Mouse (Mus musculus): ENCODE data around the gene Agtrap. TPM values are rescaled to one million over a fixed set of nuclear protein-coding genes. Genes with fewer than 3 reads are reported as not detected.
A peak's percentile ranks its signal among the peaks of the same experiment; 100 is the strongest.
"Not testable (repeated sequence)": the region's sequence is repeated elsewhere in the genome, so short reads cannot be mapped to it uniquely, and the experiment has no call there.

The Agtrap gene
- polyA plus RNA-seq, 1 experiment from 2014 or later: 6.9 TPM

- Histone ChIP-seq H3K9me3 (replicated peaks) (0 out of 2 replicates have a peak, but pooled peaks cover 3% of the 10 kb centered on the region), H3K4me2 (no peak overlapping the region), H3K9ac (no peak overlapping the region), H3K4me1 (peaks cover 57% of the 10 kb centered on the region), H3K4me3 (no peak overlapping the region), H3K36me3 (ENCODE audit: poor library complexity, severe bottlenecking) (peaks cover 7% of the 10 kb centered on the region; the same call in 1 of the 2 replicates), H3K27me3 (no peaks in the 10 kb centered on the region), H3K27ac (peak overlapping the region; percentile 91)
- no peak for ATAC-seq
- WGBS: 75% methylated on average over 9 of the region's 9 CpGs
Observed at GRCm38 (mm10) chr4:148120555-148120954, 32.7 kb upstream of the Agtrap start.

- not testable (repeated sequence) for H3K9me3 ChIP-seq (replicated peaks); H3K27ac ChIP-seq; H3K4me2 ChIP-seq; H3K27me3 ChIP-seq; H3K9ac ChIP-seq; ATAC-seq; H3K36me3 ChIP-seq (ENCODE audit: poor library complexity, severe bottlenecking); H3K4me3 ChIP-seq
- WGBS: 91% methylated on average over 9 of the region's 9 CpGs
- H3K4me1 ChIP-seq: peaks cover 54% of the 10 kb centered on the region
Observed at GRCm38 (mm10) chr4:148119578-148119977, 31.7 kb upstream of the Agtrap start.

- peaks cover 22% of the 10 kb centered on the region for H3K36me3 ChIP-seq (ENCODE audit: poor library complexity, severe bottlenecking)
- ATAC-seq: no peak
Observed at GRCm38 (mm10) chr4:148117392-148117791, 29.6 kb upstream of the Agtrap start.

GRCm38 (mm10) chr4:148116657-148117056, 28.8 kb upstream of the Agtrap start:
- peaks cover 25% of the 10 kb centered on the region for H3K4me1 ChIP-seq
- ATAC-seq: no peak
- no peak overlapping the region for H3K27ac ChIP-seq
- H3K4me3 ChIP-seq: no peak overlapping the region
- peaks cover 22% of the 10 kb centered on the region for H3K36me3 ChIP-seq (ENCODE audit: poor library complexity, severe bottlenecking)
- no peak overlapping the region for H3K9ac ChIP-seq
- no peaks in the 10 kb centered on the region for H3K27me3 ChIP-seq
- no peak overlapping the region for H3K4me2 ChIP-seq
- 0 out of 2 replicates have a peak, but pooled peaks cover 3% of the 10 kb centered on the region for H3K9me3 ChIP-seq (replicated peaks)
- WGBS: 80% methylated on average over 4 of the region's 4 CpGs

More at GRCm38 (mm10) chr4:148117392-148117791, 29.6 kb upstream of the Agtrap start:
- no peak overlapping the region for H3K9ac ChIP-seq
- H3K27ac ChIP-seq: no peak overlapping the region
- H3K4me1 ChIP-seq: peaks cover 32% of the 10 kb centered on the region
- H3K4me2 ChIP-seq: no peak overlapping the region
- no peak overlapping the region for H3K4me3 ChIP-seq
- H3K27me3 ChIP-seq: no peaks in the 10 kb centered on the region
- 79% methylated on average over 4 of the region's 4 CpGs for WGBS
- H3K9me3 ChIP-seq (replicated peaks): 0 out of 2 replicates have a peak, but pooled peaks cover 3% of the 10 kb centered on the region

- Histone ChIP-seq H3K36me3 (ENCODE audit: poor library complexity, severe bottlenecking) (peaks cover 22% of the 10 kb centered on the region), H3K27ac (peak overlapping the region; percentile 71), H3K4me3 (no peak overlapping the region), H3K4me1 (peaks cover 13% of the 10 kb centered on the region), H3K4me2 (peak overlapping the region; percentile 0; the same call in 1 of the 2 replicates), H3K27me3 (no peaks in the 10 kb centered on the region), H3K9me3 (replicated peaks) (0 out of 2 replicates have a peak, but pooled peaks cover 3% of the 10 kb centered on the region), H3K9ac (peak overlapping the region; percentile 38)
- WGBS: 9% methylated on average over 15 of the region's 15 CpGs
- ATAC-seq: 0 out of 2 replicates have a peak, but pooled peaks have one; percentile 25
Observed at GRCm38 (mm10) chr4:148115467-148115866, 27.6 kb upstream of the Agtrap start.

GRCm38 (mm10) chr4:148114758-148115391, 27.0 kb upstream of the Agtrap start:
- 5% methylated on average over 15 of the region's 15 CpGs for WGBS
- H3K9me3 ChIP-seq (replicated peaks): 0 out of 2 replicates have a peak, but pooled peaks cover 3% of the 10 kb centered on the region
- H3K27me3 ChIP-seq: no peaks in the 10 kb centered on the region
- no peak overlapping the region for H3K4me3 ChIP-seq
- H3K27ac ChIP-seq: peak overlapping the region; percentile 71
- peak; percentile 79 for ATAC-seq
- peaks cover 25% of the 10 kb centered on the region for H3K36me3 ChIP-seq (ENCODE audit: poor library complexity, severe bottlenecking)
- peaks cover 10% of the 10 kb centered on the region for H3K4me1 ChIP-seq
- H3K4me2 ChIP-seq: peak overlapping the region; percentile 34
- H3K9ac ChIP-seq: peak overlapping the region; percentile 38

GRCm38 (mm10) chr4:148112519-148112918, 24.7 kb upstream of the Agtrap start:
- peaks cover 18% of the 10 kb centered on the region for H3K4me1 ChIP-seq
- no peak overlapping the region for H3K4me2 ChIP-seq
- H3K4me3 ChIP-seq: no peak overlapping the region
- H3K27me3 ChIP-seq: no peaks in the 10 kb centered on the region
- H3K36me3 ChIP-seq (ENCODE audit: poor library complexity, severe bottlenecking): peaks cover 46% of the 10 kb centered on the region
- H3K9me3 ChIP-seq (replicated peaks): 0 out of 2 replicates have a peak, but pooled peaks cover 3% of the 10 kb centered on the region
- no peak overlapping the region for H3K9ac ChIP-seq
- no peak for ATAC-seq
- no peak overlapping the region for H3K27ac ChIP-seq
- 82% methylated on average over 12 of the region's 12 CpGs for WGBS

- WGBS: 92% methylated on average over 5 of the region's 5 CpGs
- no peak for ATAC-seq
- H3K27ac ChIP-seq: no peak overlapping the region; the same call in 1 of the 2 replicates
Observed at GRCm38 (mm10) chr4:148109215-148109614, 21.4 kb upstream of the Agtrap start.

GRCm38 (mm10) chr4:148108565-148109100, 20.8 kb upstream of the Agtrap start:
- Histone ChIP-seq H3K27me3 (no peaks in the 10 kb centered on the region), H3K9ac (0 out of 2 replicates have a peak overlapping the region, but pooled peaks have one; percentile 30), H3K36me3 (ENCODE audit: poor library complexity, severe bottlenecking) (peaks cover 44% of the 10 kb centered on the region), H3K27ac (0 out of 2 replicates have a peak overlapping the region, but pooled peaks have one; percentile 70), H3K4me3 (no peak overlapping the region), H3K4me1 (peaks cover 9% of the 10 kb centered on the region; the same call in 1 of the 2 replicates), H3K9me3 (replicated peaks) (no peaks in the 10 kb centered on the region), H3K4me2 (no peak overlapping the region)
- ATAC-seq: no peak
- WGBS: 73% methylated on average over 7 of the region's 7 CpGs

More at GRCm38 (mm10) chr4:148109215-148109614, 21.4 kb upstream of the Agtrap start:
- H3K4me1 ChIP-seq: peaks cover 9% of the 10 kb centered on the region; the same call in 1 of the 2 replicates
- H3K27me3 ChIP-seq: no peaks in the 10 kb centered on the region
- H3K9me3 ChIP-seq (replicated peaks): no peaks in the 10 kb centered on the region
- no peak overlapping the region for H3K4me3 ChIP-seq
- H3K4me2 ChIP-seq: no peak overlapping the region
- peaks cover 48% of the 10 kb centered on the region for H3K36me3 ChIP-seq (ENCODE audit: poor library complexity, severe bottlenecking)
- 0 out of 2 replicates have a peak overlapping the region, but pooled peaks have one; percentile 30 for H3K9ac ChIP-seq

- Histone ChIP-seq H3K9ac (0 out of 2 replicates have a peak overlapping the region, but pooled peaks have one; percentile 27), H3K9me3 (replicated peaks) (no peaks in the 10 kb centered on the region), H3K4me3 (no peak overlapping the region), H3K4me1 (peaks cover 9% of the 10 kb centered on the region; the same call in 1 of the 2 replicates), H3K27ac (peak overlapping the region; percentile 70), H3K36me3 (ENCODE audit: poor library complexity, severe bottlenecking) (peaks cover 35% of the 10 kb centered on the region), H3K4me2 (no peak overlapping the region), H3K27me3 (no peaks in the 10 kb centered on the region)
- WGBS: 73% methylated on average over 22 of the region's 22 CpGs
- ATAC-seq: peak; percentile 72
Observed at GRCm38 (mm10) chr4:148107621-148108291, 19.9 kb upstream of the Agtrap start.

- WGBS: 87% methylated on average over 3 of the region's 3 CpGs
Observed at GRCm38 (mm10) chr4:148104146-148104545, 16.3 kb upstream of the Agtrap start.

More at GRCm38 (mm10) chr4:148104146-148104545, 16.3 kb upstream of the Agtrap start:
- ATAC-seq: no peak
- Histone ChIP-seq H3K36me3 (ENCODE audit: poor library complexity, severe bottlenecking) (peaks cover 38% of the 10 kb centered on the region), H3K4me1 (peaks cover 20% of the 10 kb centered on the region), H3K9ac (no peak overlapping the region), H3K9me3 (replicated peaks) (no peaks in the 10 kb centered on the region), H3K4me3 (no peak overlapping the region), H3K4me2 (no peak overlapping the region), H3K27ac (no peak overlapping the region), H3K27me3 (no peaks in the 10 kb centered on the region)

Data from forebrain, embryonic 13.5 days (tissue).